Mouse (Mus musculus) hindbrain, embryonic 12.5 days (tissue): ENCODE data around the gene Sp4. TPM values are rescaled to one million over a fixed set of nuclear protein-coding genes. Genes with fewer than 3 reads are reported as not detected.

Source experiments
- polyA plus RNA-seq: library from polyadenylated mRNA; unstranded; fragments of >200 nt; fragmentation: Nextera tagmentation; extraction: Ambion mirVana; gene quantifications from 2 replicates; pipeline ENCODE4 v1.2.1, GENCODE M21; 2016

Gene Sp4
- polyA plus RNA-seq, 1 experiment from 2014 or later = 20.1 TPM

Other genes with a start within 250 kb of the Sp4 start
- gene Dnah11, start 102.4 kb downstream of the Sp4 start, polyA plus RNA-seq = 0.27 and 0.43 TPM in 2 replicates